Mouse (Mus musculus): ENCODE measurements at regions not wholly inside any gene's neighbourhood (a gene's known extent, or its start where the extent isn't known, plus 50 kb on each side); places are given as distances from the start of the nearest gene placed in this dataset.

DNA sequence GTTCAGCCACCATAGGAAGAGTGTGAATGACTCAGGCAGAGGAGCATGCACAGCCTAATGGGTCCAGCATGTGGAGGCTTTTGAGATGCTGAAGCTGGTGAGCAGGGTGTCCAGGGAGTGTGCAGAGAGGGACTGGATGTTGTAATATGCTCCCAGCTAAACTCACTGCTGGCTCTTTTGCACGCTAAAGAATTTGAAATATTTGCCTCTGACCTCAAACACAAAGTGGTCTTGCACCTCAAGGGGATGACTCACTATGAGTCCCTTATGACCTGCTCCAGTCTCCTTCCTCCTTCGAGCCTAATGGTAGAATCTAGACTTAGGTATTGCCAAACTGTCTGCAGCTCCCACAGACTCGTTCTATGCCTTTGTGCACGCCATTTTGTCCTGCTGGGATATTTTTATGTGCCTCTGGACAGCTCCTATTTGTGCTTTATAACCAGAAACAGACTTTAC lies 55.0 kb upstream of the Slit3 start:
- DNase-seq (ENCODE audit: low read depth, low spot score): no peak
- in situ Hi-C loops (cut with MboI; ENCODE audit: low sequenced_read_pairs in 2 of 2, unreplicated experiment in 2 of 2): no loop called here
- Histone ChIP-seq H3K27ac (ENCODE audit: insufficient read depth, low read depth, low read length, poor library complexity, severe bottlenecking) (no peak overlapping the region), H3K4me1 (ENCODE audit: control insufficient read depth in 2 of 2, insufficient read depth in 2 of 2, low read length in 2 of 2, poor library complexity in 1 of 2) (no peaks in the 10 kb centered on the region), H3K4me3 (ENCODE audit: insufficient read depth in 1 of 2, low read depth in 1 of 2, low read length in 2 of 2, poor library complexity in 1 of 2, severe bottlenecking in 1 of 2) (no peak overlapping the region), H3K36me3 (ENCODE audit: control insufficient read depth, insufficient read depth, low read length, poor library complexity, severe bottlenecking) (no peaks in the 10 kb centered on the region), H3K9me3 (ENCODE audit: control insufficient read depth, insufficient read depth, low read depth, low read length) (no peaks in the 10 kb centered on the region), H3K9ac (ENCODE audit: insufficient read depth, low read depth, low read length, poor library complexity, severe bottlenecking) (no peak overlapping the region)
- TF ChIP-seq CHD2 (IDR thresholded peaks at IDR 0.05; ENCODE audit: low read depth, low read length): no peak
- no peak for TF ChIP-seq HCFC1 (IDR thresholded peaks at IDR 0.05; ENCODE audit: borderline replicate concordance, insufficient read depth, low read length)

DNA sequence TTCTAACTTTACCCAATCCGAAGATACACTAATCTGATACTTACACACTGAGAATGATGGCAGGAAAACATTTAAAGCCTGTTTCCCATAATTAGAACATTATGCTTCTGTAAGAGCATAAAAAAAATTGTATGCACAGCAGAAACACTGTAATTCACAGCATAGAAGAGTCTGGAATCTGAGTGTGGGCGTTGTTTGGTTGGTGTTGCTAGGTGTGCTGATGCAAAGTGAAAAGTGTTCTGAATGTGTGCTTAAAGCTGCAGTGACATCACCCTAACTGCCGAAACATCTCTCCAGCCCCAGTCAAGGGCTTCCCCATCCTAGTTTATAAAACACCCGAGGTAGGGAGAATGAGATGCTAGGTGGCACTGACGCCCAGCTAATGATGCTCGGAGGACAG lies 63.2 kb upstream of the Slit3 start:
- TF ChIP-seq ZC3H11A (IDR thresholded peaks at IDR 0.05; ENCODE audit: borderline replicate concordance, low read depth, low read length) (no peak), MAFK (IDR thresholded peaks at IDR 0.05; ENCODE audit: insufficient read depth, low read depth, low read length) (no peak), CHD2 (IDR thresholded peaks at IDR 0.05; ENCODE audit: low read depth, low read length) (no peak), ZNF384 (IDR thresholded peaks at IDR 0.05; ENCODE audit: low read depth, low read length) (no peak), HCFC1 (IDR thresholded peaks at IDR 0.05; ENCODE audit: borderline replicate concordance, insufficient read depth, low read length) (no peak)
- DNase-seq (ENCODE audit: low read depth, low spot score): no peak
- Histone ChIP-seq H3K36me3 (ENCODE audit: control insufficient read depth, insufficient read depth, low read length, poor library complexity, severe bottlenecking) (no peaks in the 10 kb centered on the region), H3K9ac (ENCODE audit: insufficient read depth, low read depth, low read length, poor library complexity, severe bottlenecking) (no peak overlapping the region), H3K4me3 (ENCODE audit: insufficient read depth in 1 of 2, low read depth in 1 of 2, low read length in 2 of 2, poor library complexity in 1 of 2, severe bottlenecking in 1 of 2) (no peak overlapping the region), H3K4me1 (ENCODE audit: control insufficient read depth in 2 of 2, insufficient read depth in 2 of 2, low read length in 2 of 2, poor library complexity in 1 of 2) (no peaks in the 10 kb centered on the region), H3K27ac (ENCODE audit: insufficient read depth, low read depth, low read length, poor library complexity, severe bottlenecking) (no peak overlapping the region), H3K9me3 (ENCODE audit: control insufficient read depth, insufficient read depth, low read depth, low read length) (no peaks in the 10 kb centered on the region)
- in situ Hi-C loops (cut with MboI; ENCODE audit: low sequenced_read_pairs in 2 of 2, unreplicated experiment in 2 of 2): no loop called here

DNA sequence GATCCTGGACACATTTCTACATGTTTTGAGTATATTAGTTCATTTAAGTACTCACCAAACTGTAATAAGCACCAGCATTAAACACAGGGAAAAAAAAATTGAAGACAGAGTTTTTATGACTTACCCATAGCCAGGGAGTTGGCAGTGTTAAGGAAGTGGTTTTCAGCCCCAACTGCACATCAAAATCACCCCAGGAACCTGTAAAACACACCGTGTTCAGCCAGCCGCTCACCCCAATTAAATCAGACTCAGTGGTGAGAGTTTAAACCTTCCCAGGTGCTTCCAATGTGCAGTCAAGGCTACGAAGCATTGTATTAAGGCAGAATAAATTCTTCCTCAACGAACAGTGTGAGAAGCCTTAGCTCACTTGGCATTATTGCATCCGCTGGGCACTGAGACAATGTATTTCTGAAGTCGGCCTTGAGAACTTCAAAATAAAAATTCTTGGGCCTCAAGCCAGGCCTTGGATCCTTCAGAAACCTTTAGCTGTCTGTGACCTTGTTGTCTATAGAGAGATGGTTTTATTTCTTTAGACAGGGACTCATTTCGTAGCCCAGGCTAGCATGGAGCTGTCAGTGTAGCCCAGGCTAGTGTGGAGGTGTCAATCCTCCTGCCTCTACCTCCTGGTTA lies 65.4 kb upstream of the Slit3 start:
- no peak for TF ChIP-seq ZNF384 (IDR thresholded peaks at IDR 0.05; ENCODE audit: low read depth, low read length)
- no peak for TF ChIP-seq CHD2 (IDR thresholded peaks at IDR 0.05; ENCODE audit: low read depth, low read length)
- no peak for TF ChIP-seq HCFC1 (IDR thresholded peaks at IDR 0.05; ENCODE audit: borderline replicate concordance, insufficient read depth, low read length)
- no peak for TF ChIP-seq ZC3H11A (IDR thresholded peaks at IDR 0.05; ENCODE audit: borderline replicate concordance, low read depth, low read length)
- TF ChIP-seq MAFK (IDR thresholded peaks at IDR 0.05; ENCODE audit: insufficient read depth, low read depth, low read length): no peak
- no peak for DNase-seq (ENCODE audit: low read depth, low spot score)
- H3K4me3 ChIP-seq (ENCODE audit: insufficient read depth in 1 of 2, low read depth in 1 of 2, low read length in 2 of 2, poor library complexity in 1 of 2, severe bottlenecking in 1 of 2): no peak overlapping the region
- H3K27ac ChIP-seq (ENCODE audit: insufficient read depth, low read depth, low read length, poor library complexity, severe bottlenecking): no peak overlapping the region
- no peaks in the 10 kb centered on the region for H3K9me3 ChIP-seq (ENCODE audit: control insufficient read depth, insufficient read depth, low read depth, low read length)
- in situ Hi-C loops (cut with MboI; ENCODE audit: low sequenced_read_pairs in 2 of 2, unreplicated experiment in 2 of 2): no loop called here
- no peak overlapping the region for H3K9ac ChIP-seq (ENCODE audit: insufficient read depth, low read depth, low read length, poor library complexity, severe bottlenecking)
- no peaks in the 10 kb centered on the region for H3K36me3 ChIP-seq (ENCODE audit: control insufficient read depth, insufficient read depth, low read length, poor library complexity, severe bottlenecking)
- H3K4me1 ChIP-seq (ENCODE audit: control insufficient read depth in 2 of 2, insufficient read depth in 2 of 2, low read length in 2 of 2, poor library complexity in 1 of 2): no peaks in the 10 kb centered on the region

DNA sequence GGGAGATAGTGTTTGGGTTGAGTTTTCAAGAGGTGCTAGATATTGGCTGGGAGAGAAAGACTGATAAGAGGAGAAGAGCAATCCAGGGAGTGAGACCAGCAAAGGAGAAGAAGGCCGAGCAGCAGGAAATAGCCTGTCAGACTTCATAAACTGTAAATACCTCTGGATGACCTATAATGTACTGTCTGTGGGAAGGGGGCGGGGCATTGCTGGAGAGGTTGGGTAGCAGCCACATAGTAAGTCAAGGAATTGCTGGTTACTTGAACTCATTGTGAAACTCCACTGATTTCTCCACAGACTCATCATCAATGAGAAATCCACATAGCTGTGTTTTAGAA lies 67.4 kb upstream of the Slit3 start:
- H3K4me3 ChIP-seq (ENCODE audit: insufficient read depth in 1 of 2, low read depth in 1 of 2, low read length in 2 of 2, poor library complexity in 1 of 2, severe bottlenecking in 1 of 2): no peak overlapping the region
- TF ChIP-seq ZC3H11A (IDR thresholded peaks at IDR 0.05; ENCODE audit: borderline replicate concordance, low read depth, low read length) (no peak), MAFK (IDR thresholded peaks at IDR 0.05; ENCODE audit: insufficient read depth, low read depth, low read length) (no peak), CHD2 (IDR thresholded peaks at IDR 0.05; ENCODE audit: low read depth, low read length) (no peak), HCFC1 (IDR thresholded peaks at IDR 0.05; ENCODE audit: borderline replicate concordance, insufficient read depth, low read length) (no peak), ZNF384 (IDR thresholded peaks at IDR 0.05; ENCODE audit: low read depth, low read length) (no peak)
- H3K36me3 ChIP-seq (ENCODE audit: control insufficient read depth, insufficient read depth, low read length, poor library complexity, severe bottlenecking): no peaks in the 10 kb centered on the region
- no peak overlapping the region for H3K9ac ChIP-seq (ENCODE audit: insufficient read depth, low read depth, low read length, poor library complexity, severe bottlenecking)
- in situ Hi-C loops (cut with MboI; ENCODE audit: low sequenced_read_pairs in 2 of 2, unreplicated experiment in 2 of 2): no loop called here
- H3K27ac ChIP-seq (ENCODE audit: insufficient read depth, low read depth, low read length, poor library complexity, severe bottlenecking): no peak overlapping the region
- H3K4me1 ChIP-seq (ENCODE audit: control insufficient read depth in 2 of 2, insufficient read depth in 2 of 2, low read length in 2 of 2, poor library complexity in 1 of 2): no peaks in the 10 kb centered on the region
- no peaks in the 10 kb centered on the region for H3K9me3 ChIP-seq (ENCODE audit: control insufficient read depth, insufficient read depth, low read depth, low read length)
- DNase-seq (ENCODE audit: low read depth, low spot score): no peak

Measured in ES-E14 (cell line).